Mouse (Mus musculus): ENCODE measurements around the gene Krt15. TPM values are rescaled to one million over a fixed set of nuclear protein-coding genes. Genes with fewer than 3 reads are reported as not detected.

The Krt15 gene
- total and polyA plus RNA-seq, 3 experiments: 0.21 TPM; not detected in 2

- dilution Hi-C loops (cut with MboI; ENCODE audit: extremely low pct_ligation_motif_present, extremely low pct_unique_long_range_greater_than_20kb, low sequenced_read_pairs) (no loop called here), in situ Hi-C loops (cut with MboI; ENCODE audit: low pct_ligation_motif_present, low pct_unique_long_range_greater_than_20kb, low sequenced_read_pairs) (no loop called here)
- Histone ChIP-seq H3K36me3 (replicated peaks in 1 of 2; ENCODE audit: control insufficient read depth in 1 of 2, insufficient read depth in 1 of 2, low read length in 1 of 2) (no peaks in the 10 kb centered on the region), H3K9ac (ENCODE audit: insufficient read depth, low read depth) (no peak overlapping the region), H3K9me3 (replicated peaks; ENCODE audit: low read length) (no peaks in the 10 kb centered on the region), H3K27ac (ENCODE audit: insufficient read depth, low read depth) (no peak overlapping the region), H3K4me1 (ENCODE audit: control insufficient read depth in 1 of 2, insufficient read depth in 2 of 2) (no peaks in the 10 kb centered on the region), H3K79me2 (replicated peaks; ENCODE audit: control insufficient read depth, extremely low read depth, insufficient read depth, poor library complexity, severe bottlenecking) (no peaks in the 10 kb centered on the region), H3K27me3 (replicated peaks) (peaks cover 92% of the 10 kb centered on the region), H3K4me3 (replicated peaks in 1 of 3; ENCODE audit: low read depth in 2 of 3, low read length in 2 of 3, poor library complexity in 1 of 3) (no peak overlapping the region), H3K4me2 (ENCODE audit: insufficient read depth, low read depth, poor library complexity, severe bottlenecking) (no peak overlapping the region)
- no peak for DNase-seq (ENCODE audit: extremely low read depth)
- TF ChIP-seq NELFE (IDR thresholded peaks at IDR 0.05; ENCODE audit: low read depth, low read length) (no peak), JUN (IDR thresholded peaks at IDR 0.05; ENCODE audit: insufficient read depth, low read depth, low read length) (no peak), RCOR1 (conservative IDR thresholded peaks at IDR 0.05; ENCODE audit: low read depth, low read length) (no peak), TBP (conservative IDR thresholded peaks at IDR 0.05; ENCODE audit: low read depth, low read length) (no peak), EP300 (IDR thresholded peaks at IDR 0.05; ENCODE audit: low read length) (no peak), MAX (IDR thresholded peaks at IDR 0.05; ENCODE audit: low read length) (no peak), ZKSCAN1 (IDR thresholded peaks at IDR 0.05; ENCODE audit: borderline replicate concordance, low read depth, low read length) (no peak), IRF4 (IDR thresholded peaks at IDR 0.05; ENCODE audit: low read depth, low read length) (no peak), ETS1 (conservative IDR thresholded peaks at IDR 0.05; ENCODE audit: low read depth, low read length) (no peak), POLR2A (IDR thresholded peaks at IDR 0.05; ENCODE audit: low read depth, low read length) (no peak), TCF12 (IDR thresholded peaks at IDR 0.05; ENCODE audit: low read depth, low read length) (no peak), USF2 (conservative IDR thresholded peaks at IDR 0.05; ENCODE audit: low read depth, low read length) (no peak), NRF1 (IDR thresholded peaks at IDR 0.05; ENCODE audit: low read depth, low read length) (no peak), MEF2A (IDR thresholded peaks at IDR 0.05; ENCODE audit: borderline replicate concordance, low read depth, low read length) (no peak), E2F4 (IDR thresholded peaks at IDR 0.05; ENCODE audit: insufficient replicate concordance, low read depth, low read length) (no peak), KAT2A (IDR thresholded peaks at IDR 0.05; ENCODE audit: insufficient replicate concordance, low read length) (no peak), UBTF (IDR thresholded peaks at IDR 0.05; ENCODE audit: low read depth, low read length) (no peak), POLR2AphosphoS2 (IDR thresholded peaks at IDR 0.05; ENCODE audit: low read depth, low read length) (no peak), HCFC1 (IDR thresholded peaks at IDR 0.05; ENCODE audit: low read depth, low read length) (no peak), MAZ (IDR thresholded peaks at IDR 0.05; ENCODE audit: low read depth, low read length) (no peak)
Measured at GRCm38 (mm10) chr11:100179260-100179659, 43.5 kb upstream of the Krt15 start.

- peaks cover 92% of the 10 kb centered on the region for H3K27me3 ChIP-seq (replicated peaks)
- no peaks in the 10 kb centered on the region for H3K36me3 ChIP-seq (replicated peaks in 1 of 2; ENCODE audit: control insufficient read depth in 1 of 2, insufficient read depth in 1 of 2, low read length in 1 of 2)
- no peak overlapping the region for H3K27ac ChIP-seq (ENCODE audit: insufficient read depth, low read depth)
- H3K9ac ChIP-seq (ENCODE audit: insufficient read depth, low read depth): no peak overlapping the region
- no peak overlapping the region for H3K4me3 ChIP-seq (replicated peaks in 1 of 3; ENCODE audit: low read depth in 2 of 3, low read length in 2 of 3, poor library complexity in 1 of 3)
- TF ChIP-seq NRF1 (IDR thresholded peaks at IDR 0.05; ENCODE audit: low read depth, low read length): no peak
- TF ChIP-seq JUN (IDR thresholded peaks at IDR 0.05; ENCODE audit: insufficient read depth, low read depth, low read length): no peak
- TF ChIP-seq E2F4 (IDR thresholded peaks at IDR 0.05; ENCODE audit: insufficient replicate concordance, low read depth, low read length): no peak
- no peak for TF ChIP-seq USF2 (conservative IDR thresholded peaks at IDR 0.05; ENCODE audit: low read depth, low read length)
- no peak for TF ChIP-seq ZMIZ1 (IDR thresholded peaks at IDR 0.05; ENCODE audit: low read depth, low read length)
- no peak for TF ChIP-seq BHLHE40 (IDR thresholded peaks at IDR 0.05; ENCODE audit: low read depth, low read length)
- TF ChIP-seq JUND (conservative IDR thresholded peaks at IDR 0.05; ENCODE audit: low read depth, low read length): no peak
- TF ChIP-seq IRF4 (IDR thresholded peaks at IDR 0.05; ENCODE audit: low read depth, low read length): no peak
- TF ChIP-seq ETS1 (conservative IDR thresholded peaks at IDR 0.05; ENCODE audit: low read depth, low read length): no peak
- no peak for TF ChIP-seq POLR2A (IDR thresholded peaks at IDR 0.05; ENCODE audit: low read depth, low read length)
- no peak for TF ChIP-seq CHD1 (IDR thresholded peaks at IDR 0.05; ENCODE audit: low read depth, low read length)
- no peak for TF ChIP-seq SMC3 (IDR thresholded peaks at IDR 0.05; ENCODE audit: low read depth, low read length)
- no peak for TF ChIP-seq MAZ (IDR thresholded peaks at IDR 0.05; ENCODE audit: low read depth, low read length)
- TF ChIP-seq CTCF (conservative IDR thresholded peaks at IDR 0.05 in 1 of 2, IDR thresholded peaks at IDR 0.05 in 1 of 2; ENCODE audit: low read depth in 2 of 2, low read length in 2 of 2): no peak
- TF ChIP-seq MYC (IDR thresholded peaks at IDR 0.05; ENCODE audit: low read depth, low read length): no peak
- no peak for TF ChIP-seq CHD2 (IDR thresholded peaks at IDR 0.05; ENCODE audit: low read length)
- no peak for TF ChIP-seq USF1 (IDR thresholded peaks at IDR 0.05; ENCODE audit: low read depth, low read length)
- no peak for TF ChIP-seq TBP (conservative IDR thresholded peaks at IDR 0.05; ENCODE audit: low read depth, low read length)
- TF ChIP-seq MXI1 (IDR thresholded peaks at IDR 0.05; ENCODE audit: low read depth, low read length): no peak
- in situ Hi-C loops (cut with MboI; ENCODE audit: low pct_ligation_motif_present, low pct_unique_long_range_greater_than_20kb, low sequenced_read_pairs): no loop called here
- no peaks in the 10 kb centered on the region for H3K4me1 ChIP-seq (ENCODE audit: control insufficient read depth in 1 of 2, insufficient read depth in 2 of 2)
- no peaks in the 10 kb centered on the region for H3K79me2 ChIP-seq (replicated peaks; ENCODE audit: control insufficient read depth, extremely low read depth, insufficient read depth, poor library complexity, severe bottlenecking)
- dilution Hi-C loops (cut with MboI; ENCODE audit: extremely low pct_ligation_motif_present, extremely low pct_unique_long_range_greater_than_20kb, low sequenced_read_pairs): no loop called here
- no peaks in the 10 kb centered on the region for H3K9me3 ChIP-seq (replicated peaks; ENCODE audit: low read length)
- DNase-seq (ENCODE audit: extremely low read depth): no peak
- no peak overlapping the region for H3K4me2 ChIP-seq (ENCODE audit: insufficient read depth, low read depth, poor library complexity, severe bottlenecking)
Measured at GRCm38 (mm10) chr11:100178307-100178706, 42.6 kb upstream of the Krt15 start.
